Mouse (Mus musculus): ENCODE results near the gene Lrriq3.

Gene Lrriq3

GRCm38 (mm10) chr3:155093116-155093956 is at the start of gene Lrriq3, which contains the start of gene Fpgt:
TSS of gene Lrriq3 (plus strand) at chr3:155093434.
TSS of gene Fpgt (minus strand) at chr3:155093403.
- peak; percentile 92 to 96 for DNase-seq

GRCm38 (mm10) chr3:155052021-155052420 is 41.2 kb upstream of the Lrriq3 start:
- DNase-seq: no peak

- DNase-seq: no peak
Measured at GRCm38 (mm10) chr3:155053189-155053588, 40.0 kb upstream of the Lrriq3 start.

- DNase-seq: no peak
Measured at GRCm38 (mm10) chr3:155055231-155055916, 37.9 kb upstream of the Lrriq3 start, which contains the start of gene Tnni3k. TSS of gene Tnni3k (minus strand) at chr3:155055407.

GRCm38 (mm10) chr3:155056606-155057005 is 36.6 kb upstream of the Lrriq3 start:
- DNase-seq: no peak

- DNase-seq: no peak
Measured at GRCm38 (mm10) chr3:155057566-155057965, 35.7 kb upstream of the Lrriq3 start.

GRCm38 (mm10) chr3:155058800-155059448 is 34.3 kb upstream of the Lrriq3 start:
- DNase-seq: no peak

- no peak for DNase-seq
Measured at GRCm38 (mm10) chr3:155059449-155059822, 33.8 kb upstream of the Lrriq3 start.

GRCm38 (mm10) chr3:155077908-155078307 is 15.3 kb upstream of the Lrriq3 start:
- DNase-seq: no peak

- DNase-seq: no peak
Measured at GRCm38 (mm10) chr3:155092081-155092480, 1.2 kb upstream of the Lrriq3 start.

GRCm38 (mm10) chr3:155099266-155099665 is 6.0 kb downstream of the Lrriq3 start:
- no peak for DNase-seq

GRCm38 (mm10) chr3:155105957-155106356 is 12.7 kb downstream of the Lrriq3 start:
- no peak for DNase-seq

- no peak for DNase-seq
Measured at GRCm38 (mm10) chr3:155137737-155138136, 44.5 kb downstream of the Lrriq3 start.

GRCm38 (mm10) chr3:155141047-155141446 is 47.8 kb downstream of the Lrriq3 start:
- DNase-seq: peak in 1 of 2 experiments; percentile 31

GRCm38 (mm10) chr3:155144368-155144767 is 51.1 kb downstream of the Lrriq3 start:
- no peak for DNase-seq

- DNase-seq: no peak
Measured at GRCm38 (mm10) chr3:155161842-155162241, 68.6 kb downstream of the Lrriq3 start.

GRCm38 (mm10) chr3:155180303-155180902 is 87.2 kb downstream of the Lrriq3 start:
- no peak for DNase-seq

GRCm38 (mm10) chr3:155186456-155186855 is 93.2 kb downstream of the Lrriq3 start:
- DNase-seq: no peak

GRCm38 (mm10) chr3:155188857-155189256 is 95.6 kb downstream of the Lrriq3 start:
- DNase-seq: no peak

GRCm38 (mm10) chr3:155234919-155235318 is 141.7 kb downstream of the Lrriq3 start:
- no peak for DNase-seq

- DNase-seq: no peak
Measured at GRCm38 (mm10) chr3:155235502-155235901, 142.3 kb downstream of the Lrriq3 start.

Measured in kidney, postnatal 25 days (tissue).